Mouse (Mus musculus): ENCODE data around the gene Surf1.
A peak's percentile ranks its signal among the peaks of the same experiment; 100 is the strongest.

DNA sequence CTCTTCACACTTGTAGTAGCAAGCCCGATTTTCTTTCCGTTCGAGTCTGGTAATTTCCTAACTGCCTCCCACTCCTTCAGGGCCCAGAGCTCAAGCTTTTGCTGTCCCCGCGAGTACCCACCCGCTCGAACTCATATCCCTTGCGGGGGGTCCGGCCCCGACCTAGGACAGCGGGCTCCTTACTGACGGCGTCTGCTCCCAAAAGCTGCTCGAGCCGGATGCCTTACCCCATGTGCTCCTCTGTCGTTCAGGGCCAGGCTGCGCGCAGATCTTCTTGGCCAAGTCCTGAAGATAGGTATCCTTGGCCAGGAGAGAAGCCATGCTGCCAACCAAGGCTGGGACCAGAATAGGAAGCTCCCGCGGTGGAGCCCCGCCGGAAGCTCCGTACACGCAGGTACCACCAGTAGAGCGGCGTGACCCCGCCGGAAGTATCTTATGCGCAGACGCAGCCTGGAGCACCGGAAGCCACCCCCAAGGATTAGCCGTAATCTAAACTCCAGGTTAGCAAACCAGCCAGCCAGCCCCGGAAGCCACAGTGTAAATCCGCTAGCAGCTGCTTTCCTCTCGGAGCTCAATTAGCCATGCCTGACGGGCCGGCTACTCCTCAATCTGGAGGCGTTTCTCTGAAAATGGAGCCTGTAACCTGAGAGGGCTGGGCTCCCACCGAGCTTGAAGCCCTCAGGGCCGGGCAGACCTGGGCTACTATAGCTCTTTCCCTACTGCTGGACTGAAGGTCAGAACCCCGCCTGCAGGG is 13.7 kb downstream of the Surf1 start, which contains the start of gene Surf6:
- TF ChIP-seq CTCF (IDR thresholded peaks at IDR 0.05; ENCODE audit: low read depth) = 0 out of 2 replicates have a peak, but pooled peaks have one; percentile 14
- peak; percentile 51 for TF ChIP-seq EP300 (optimal IDR thresholded peaks at IDR 0.05)

Measured in stomach, postnatal 0 days (tissue).